Mouse (Mus musculus): ENCODE measurements at regions not wholly inside any gene's neighbourhood (a gene's known extent, or its start where the extent isn't known, plus 50 kb on each side); places are given as distances from the start of the nearest gene placed in this dataset.

DNA sequence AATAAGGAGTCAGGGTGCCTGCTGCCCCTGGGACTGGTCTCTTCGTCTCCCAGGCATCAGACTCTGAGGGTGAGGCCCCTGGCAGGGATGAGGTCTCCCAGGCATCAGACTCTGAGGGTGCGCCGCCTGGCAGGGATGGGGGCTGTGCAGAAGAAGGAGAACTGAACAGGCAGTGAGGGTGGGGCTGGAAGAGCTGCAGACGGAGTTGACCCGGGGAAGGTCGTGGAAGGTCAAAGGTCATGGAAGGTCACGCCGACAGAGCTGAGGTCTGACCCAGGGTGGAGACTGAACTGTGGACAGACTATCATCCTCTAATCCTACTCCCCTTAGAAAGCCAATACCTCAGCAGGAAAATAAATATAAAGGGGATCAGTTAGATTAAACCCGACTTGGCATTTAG lies 50.6 kb upstream of the Grik3 start:
- no peak for DNase-seq (ENCODE audit: extremely low spot score, low spot score)

- no peak for DNase-seq (ENCODE audit: extremely low spot score, low spot score)
Measured at GRCm38 (mm10) chr4:125437161-125437822, 53.2 kb upstream of the Grik3 start.

GRCm38 (mm10) chr4:125433511-125433910 lies 57.0 kb upstream of the Grik3 start:
- DNase-seq (ENCODE audit: extremely low spot score, low spot score): no peak

GRCm38 (mm10) chr4:125431648-125432047 lies 58.9 kb upstream of the Grik3 start:
- no peak for DNase-seq (ENCODE audit: extremely low spot score, low spot score)

GRCm38 (mm10) chr4:125430845-125431244 lies 59.7 kb upstream of the Grik3 start:
- DNase-seq (ENCODE audit: extremely low spot score, low spot score): no peak

DNA sequence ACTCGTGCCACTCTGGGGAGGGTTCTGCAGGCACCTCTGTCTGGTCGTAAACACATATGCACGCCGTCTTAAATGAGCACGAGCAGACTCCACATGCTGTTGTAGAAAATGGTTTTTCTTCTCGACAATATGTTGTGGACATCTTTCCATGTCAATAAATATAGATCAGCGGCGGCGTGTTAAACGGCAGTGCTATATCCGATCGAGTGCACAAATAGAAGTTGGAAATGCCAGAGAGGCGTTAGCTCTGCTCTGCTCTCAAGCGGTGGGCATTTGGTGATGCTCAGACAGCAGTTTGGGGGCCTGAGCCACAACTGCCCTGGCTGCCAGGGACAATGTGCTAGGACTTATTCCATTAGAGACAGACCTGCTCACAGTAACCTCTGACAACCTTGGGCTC lies 61.8 kb upstream of the Grik3 start:
- no peak for DNase-seq (ENCODE audit: extremely low spot score, low spot score)

GRCm38 (mm10) chr4:125420561-125421241 lies 69.8 kb upstream of the Grik3 start:
- DNase-seq (ENCODE audit: extremely low spot score, low spot score): no peak

GRCm38 (mm10) chr4:125419491-125420255 lies 70.8 kb upstream of the Grik3 start:
- no peak for DNase-seq (ENCODE audit: extremely low spot score, low spot score)

DNA sequence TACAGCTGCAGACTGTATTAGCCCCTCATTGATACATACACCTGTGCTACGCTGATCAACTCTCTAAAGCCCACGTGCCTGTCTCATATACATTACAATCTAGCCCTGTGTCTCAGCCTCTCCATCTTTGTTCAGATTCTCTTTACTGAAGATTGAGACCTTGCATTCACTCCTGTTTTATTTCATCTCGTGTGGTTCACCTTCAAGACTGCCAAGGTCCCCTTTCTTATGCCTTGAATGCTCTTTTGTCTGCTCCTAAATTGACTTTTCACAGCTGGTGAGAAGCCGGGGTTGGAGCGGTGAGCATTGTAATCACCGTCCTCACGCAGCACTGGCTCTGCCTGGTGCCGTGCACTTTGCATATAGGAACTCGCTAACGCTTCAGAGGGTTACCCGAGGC lies 75.2 kb upstream of the Grik3 start:
- DNase-seq (ENCODE audit: extremely low spot score, low spot score): no peak

DNA sequence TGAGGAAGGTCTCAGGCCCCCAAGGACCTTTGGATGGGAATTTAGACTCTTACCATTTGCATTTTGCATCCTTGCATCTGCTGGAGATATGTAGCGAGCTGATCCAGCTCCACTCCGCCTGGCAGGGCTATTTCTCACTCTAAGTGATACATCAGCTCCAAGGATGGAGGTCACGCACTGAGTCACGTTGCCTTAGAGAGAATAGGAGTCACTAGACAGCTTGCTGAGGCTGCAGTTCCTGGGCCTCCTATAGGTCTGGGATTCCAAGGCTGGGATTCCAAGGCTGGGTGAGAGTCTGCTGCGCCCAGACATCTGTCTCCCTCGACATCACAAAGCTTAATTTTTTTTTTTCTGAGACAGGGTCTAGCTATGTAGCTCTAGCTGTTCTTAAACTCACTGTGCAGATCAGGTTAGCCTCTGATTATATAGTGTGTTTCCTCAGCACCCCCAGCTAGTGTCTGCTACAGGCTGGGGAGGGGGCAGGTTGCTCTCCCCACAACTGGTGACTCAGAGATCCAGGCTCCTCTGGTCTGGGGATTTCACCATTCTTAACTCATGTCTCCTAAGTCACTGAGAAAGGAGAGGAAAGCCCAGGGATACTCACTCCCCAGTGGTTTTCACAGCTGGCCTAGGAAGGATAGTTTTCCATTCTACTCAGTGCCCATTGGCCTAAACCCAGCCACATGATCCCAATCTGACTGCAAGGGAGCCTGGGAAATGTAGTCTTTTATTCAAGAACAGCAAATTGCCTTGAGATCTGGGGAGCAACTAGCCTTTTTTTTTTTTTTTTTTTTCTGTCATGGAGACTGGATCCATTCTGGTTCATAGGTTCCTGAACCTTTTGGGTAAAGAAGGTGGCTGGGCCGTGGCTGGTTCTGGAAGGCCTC lies 76.4 kb upstream of the Grik3 start:
- no peak for DNase-seq (ENCODE audit: extremely low spot score, low spot score)

DNA sequence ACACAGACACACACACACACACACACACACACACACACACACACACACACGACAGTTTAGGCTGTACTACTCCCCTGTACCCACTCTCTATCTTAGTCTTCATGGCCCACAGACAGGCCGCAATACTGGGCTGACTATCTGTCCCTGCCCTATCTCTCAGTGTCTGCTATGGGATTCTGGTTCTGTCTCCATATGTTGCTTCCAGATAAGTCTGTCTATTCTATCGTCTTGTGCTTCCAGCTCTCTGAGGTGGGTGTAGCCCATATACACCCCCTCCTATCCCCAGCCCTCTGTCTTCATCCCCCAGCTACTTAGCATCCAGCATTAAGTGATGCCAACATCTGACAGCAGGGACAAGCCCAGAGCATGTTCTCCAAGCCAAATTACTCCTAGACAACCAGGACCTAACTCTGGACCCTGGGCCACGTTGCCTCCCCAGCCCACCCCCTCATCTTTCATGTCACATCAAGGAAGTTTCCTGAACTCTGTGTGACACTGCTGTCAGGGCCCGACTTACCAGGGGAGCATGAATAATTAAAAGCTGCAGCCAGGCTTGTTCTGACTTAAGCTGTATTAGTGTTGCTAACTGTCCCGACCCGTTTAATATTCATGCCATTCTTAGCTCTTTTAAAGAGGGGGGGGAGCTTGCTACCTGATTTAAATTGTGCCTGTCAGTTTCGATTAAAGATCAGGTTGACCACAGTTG lies 79.6 kb upstream of the Grik3 start:
- DNase-seq (ENCODE audit: extremely low spot score, low spot score): no peak

DNA sequence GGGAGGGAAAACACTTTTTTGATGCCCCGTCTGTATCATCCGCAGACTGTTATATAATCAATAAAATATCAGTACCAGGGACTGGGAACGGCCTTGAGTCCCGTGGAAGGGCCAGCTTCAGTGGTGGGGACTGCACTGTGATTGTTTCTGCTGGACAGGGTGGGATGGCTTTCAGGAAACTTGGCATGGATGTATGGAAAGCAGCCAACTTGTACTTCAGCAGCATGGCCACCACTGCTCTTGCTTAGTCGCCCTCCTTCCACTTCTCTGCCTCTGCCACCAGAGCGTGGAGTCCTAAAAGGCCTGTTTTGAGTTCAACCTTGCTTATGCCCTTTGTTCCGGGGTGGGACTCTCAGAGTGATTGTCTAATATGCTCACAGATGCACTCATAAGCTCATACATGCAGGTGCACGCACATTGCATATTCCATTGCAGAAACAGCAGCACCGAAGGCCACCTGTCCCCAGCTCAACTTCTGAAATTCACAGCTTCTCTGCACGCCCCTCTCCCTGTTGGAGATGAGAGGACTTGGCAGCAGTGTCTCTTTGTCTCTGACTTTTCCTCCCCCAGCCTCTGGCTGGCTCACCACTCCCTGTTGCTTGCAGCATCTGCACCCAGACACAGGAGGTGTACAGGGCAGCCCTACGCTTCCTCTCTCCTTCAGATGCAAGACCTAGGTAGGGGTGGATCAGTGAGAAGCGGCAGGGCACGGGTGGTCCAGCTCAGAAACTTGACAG lies 91.0 kb upstream of the Grik3 start:
- DNase-seq (ENCODE audit: extremely low spot score, low spot score): no peak

- DNase-seq (ENCODE audit: extremely low spot score, low spot score): no peak
Measured at GRCm38 (mm10) chr4:125397007-125397461, 93.5 kb upstream of the Grik3 start.

GRCm38 (mm10) chr4:125391269-125391668 lies 99.2 kb upstream of the Grik3 start:
- DNase-seq (ENCODE audit: extremely low spot score, low spot score): no peak

DNA sequence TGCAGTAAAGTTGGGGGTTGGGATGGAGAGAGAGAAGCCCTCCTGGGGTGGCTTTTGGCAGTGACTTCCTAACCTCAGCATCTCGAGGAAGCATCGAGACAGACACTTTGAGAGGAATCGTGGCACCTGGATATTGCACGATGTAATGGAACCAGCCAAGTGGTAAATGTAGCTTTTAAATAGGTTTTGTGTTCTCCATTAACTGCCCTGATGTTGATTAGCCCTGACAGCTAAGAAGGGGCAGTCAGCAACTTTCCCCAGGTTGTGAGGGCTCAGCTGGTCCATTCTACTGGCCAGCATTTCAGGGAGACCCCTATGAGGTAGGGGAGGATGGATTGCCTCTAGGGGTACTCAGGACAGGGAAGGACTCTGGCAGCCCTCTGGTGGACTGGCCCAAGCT lies 104.7 kb upstream of the Grik3 start:
- no peak for DNase-seq (ENCODE audit: extremely low spot score, low spot score)

GRCm38 (mm10) chr4:125364011-125364410 lies 126.5 kb upstream of the Grik3 start:
- DNase-seq (ENCODE audit: extremely low spot score, low spot score): no peak

DNA sequence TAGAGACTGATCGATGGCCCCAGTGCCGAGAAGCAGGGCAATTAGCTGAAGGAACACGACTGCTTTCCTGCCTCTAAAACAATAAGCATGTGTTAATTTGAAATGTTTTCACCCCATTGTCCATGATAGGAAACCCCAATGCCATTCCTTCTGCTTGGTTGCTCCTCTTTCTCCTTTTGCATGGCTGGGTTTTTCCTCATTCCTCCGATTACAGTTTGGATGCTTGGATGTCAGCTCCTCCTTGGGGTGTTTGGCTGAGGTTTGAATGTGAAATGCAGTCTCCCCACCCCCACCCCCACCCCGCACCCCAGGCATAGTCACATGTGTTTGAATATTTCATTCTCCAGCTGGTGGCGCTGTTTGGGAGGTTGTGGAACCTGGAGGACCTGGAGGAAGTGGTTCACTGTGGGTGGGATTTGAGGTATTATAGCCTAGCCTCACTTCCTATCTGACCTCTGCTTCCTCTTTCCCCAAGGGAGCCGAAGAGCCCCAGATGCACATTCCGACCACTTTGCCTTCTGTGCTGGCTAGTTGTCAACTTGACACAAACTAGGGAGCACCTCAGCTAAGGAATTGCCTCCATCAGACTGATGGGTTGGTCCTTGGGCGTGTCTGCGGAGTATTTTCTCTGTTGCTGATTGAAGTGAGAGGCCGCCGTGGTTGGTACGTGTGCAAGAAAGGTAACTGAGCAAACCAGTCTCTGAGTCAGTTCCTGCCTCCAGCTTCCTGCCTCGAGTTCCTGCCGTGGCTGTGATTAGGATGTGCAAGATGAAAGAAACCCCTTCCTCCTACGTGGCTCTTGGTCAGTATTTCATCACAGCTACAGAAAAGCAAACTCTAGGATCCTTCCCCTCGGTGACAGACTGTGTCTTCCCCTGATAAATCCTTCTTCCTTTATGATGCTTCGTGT lies 128.6 kb upstream of the Grik3 start:
- DNase-seq (ENCODE audit: extremely low spot score, low spot score): no peak

- DNase-seq (ENCODE audit: extremely low spot score, low spot score): no peak
Measured at GRCm38 (mm10) chr4:125358356-125358755, 132.1 kb upstream of the Grik3 start.

- no peak for DNase-seq (ENCODE audit: extremely low spot score, low spot score)
Measured at GRCm38 (mm10) chr4:125356441-125356840, 134.1 kb upstream of the Grik3 start.
